Mouse (Mus musculus): ENCODE measurements at regions not wholly inside any gene's neighbourhood (a gene's known extent, or its start where the extent isn't known, plus 50 kb on each side); places are given as distances from the start of the nearest gene placed in this dataset.

- no peak for TF ChIP-seq CTCF (IDR thresholded peaks at IDR 0.05; ENCODE audit: extremely low read depth, insufficient read depth, insufficient read length, insufficient replicate concordance)
- no peak for TF ChIP-seq POLR2A (IDR thresholded peaks at IDR 0.05; ENCODE audit: low read depth, low read length)
Observed at GRCm38 (mm10) chr4:84120330-84120729, 554.7 kb downstream of the Bnc2 start.
